Mouse (Mus musculus) kidney, adult 11 months (tissue): ENCODE measurements around the gene Aktip.

Experiments
- DNase-seq: peaks from one replicate; pipeline ENCODE4 v3.0.0; 2022

The Aktip gene

DNA sequence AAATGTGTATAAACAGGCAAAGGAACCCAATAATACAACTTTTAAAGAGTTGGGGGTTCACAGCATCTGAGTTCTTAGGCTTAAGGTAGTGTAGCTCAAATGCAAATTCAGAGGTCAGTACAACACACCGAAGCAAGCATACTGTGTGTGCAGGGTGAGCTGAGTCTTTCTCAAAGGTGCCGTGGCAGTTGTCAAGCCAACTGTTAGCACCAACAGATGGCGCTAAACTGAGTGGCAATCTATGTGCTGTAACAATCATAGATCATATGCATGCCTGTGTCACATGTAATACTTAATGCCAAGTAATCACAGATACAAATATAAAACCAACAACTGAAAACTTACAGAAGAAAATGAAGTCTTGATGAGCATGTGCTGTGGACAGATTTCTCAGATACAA lies 81.6 kb downstream of the Aktip start:
- no peak for DNase-seq

DNA sequence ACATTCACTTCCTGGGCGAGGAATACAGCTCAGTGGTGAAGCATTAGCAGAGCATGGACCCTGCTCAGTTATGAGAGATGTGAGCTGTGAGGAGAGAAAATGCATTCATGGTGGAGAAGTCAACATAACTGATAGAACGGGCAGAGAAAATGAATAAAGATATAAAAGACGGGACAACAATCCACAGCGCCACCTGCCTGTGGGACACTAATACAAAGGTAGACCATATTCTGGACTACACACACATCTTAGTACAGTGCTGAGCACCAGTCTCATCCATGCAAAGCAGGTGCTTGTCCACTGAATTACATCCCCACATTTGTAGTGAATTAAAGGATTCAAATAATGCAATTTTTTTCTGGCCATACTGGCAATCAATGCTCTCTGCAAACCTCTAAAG lies 82.2 kb downstream of the Aktip start:
- DNase-seq = no peak

DNA sequence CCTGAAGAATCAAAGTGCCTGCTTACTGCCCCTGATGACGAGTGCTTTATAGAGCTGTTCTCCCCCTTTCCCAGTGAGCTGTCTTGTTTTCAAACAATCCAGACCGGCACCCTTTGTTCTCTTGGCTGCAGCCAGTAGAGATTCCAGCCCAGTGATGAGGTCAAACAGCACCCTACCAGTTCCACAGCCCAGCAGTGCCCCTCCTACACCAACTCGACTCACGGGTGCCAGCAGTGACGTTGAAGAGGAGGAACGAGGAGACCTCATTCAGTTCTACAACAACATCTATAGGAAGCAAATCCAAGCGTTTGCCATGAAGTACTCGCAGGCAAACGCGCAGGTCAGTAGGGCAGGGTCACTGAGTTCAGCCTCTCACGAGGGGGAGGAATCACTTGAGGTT lies 84.9 kb downstream of the Aktip start:
- peak; percentile 25 for DNase-seq

DNA sequence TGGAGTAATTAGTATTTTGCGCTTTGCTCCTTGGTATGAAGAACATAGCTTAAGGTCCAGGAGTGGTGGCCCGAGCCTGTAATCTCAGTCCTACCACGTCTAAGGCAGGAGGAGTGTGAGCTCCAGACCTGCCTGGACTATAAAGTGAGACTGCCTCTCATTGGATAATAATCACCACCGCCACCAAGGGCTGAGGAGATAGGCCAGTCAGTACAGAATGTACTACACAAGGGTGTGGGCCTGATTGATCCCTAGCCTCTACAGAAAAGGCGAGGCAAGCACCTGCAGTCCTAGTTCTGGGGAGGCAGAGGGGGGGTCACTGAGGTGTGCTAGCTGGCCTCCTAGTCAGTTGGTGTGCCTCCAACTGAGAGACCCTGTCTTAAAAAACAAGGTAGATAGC lies 85.3 kb downstream of the Aktip start:
- no peak for DNase-seq

DNA sequence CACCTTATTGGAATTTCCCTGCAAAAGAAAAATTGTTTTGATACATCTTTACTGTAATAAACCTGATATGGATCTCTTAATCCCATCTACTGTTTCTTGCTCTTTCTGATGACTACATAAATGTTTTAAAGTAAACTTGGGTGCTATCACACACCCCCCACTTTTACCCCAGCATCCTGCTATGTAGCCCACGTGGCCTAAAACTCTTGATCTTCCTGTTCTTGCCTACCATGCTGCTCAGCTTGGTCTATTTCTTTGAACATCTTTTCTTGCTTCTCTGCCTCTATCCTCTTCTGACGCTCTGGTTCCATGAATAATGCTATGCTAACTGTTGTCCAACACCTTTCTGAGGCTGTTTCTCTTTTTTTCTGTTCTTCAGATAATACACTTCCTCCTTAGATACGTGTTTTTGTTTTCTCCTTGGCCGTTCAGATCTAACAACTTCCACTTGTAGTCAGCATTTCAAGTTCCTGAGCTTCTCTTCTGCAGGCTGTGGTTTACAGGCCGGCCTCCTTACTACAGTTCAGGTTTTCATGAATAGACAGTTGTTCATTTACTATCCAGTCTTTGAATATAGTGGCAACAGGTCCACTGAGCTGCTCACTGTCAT lies 87.8 kb downstream of the Aktip start:
- DNase-seq = no peak

DNA sequence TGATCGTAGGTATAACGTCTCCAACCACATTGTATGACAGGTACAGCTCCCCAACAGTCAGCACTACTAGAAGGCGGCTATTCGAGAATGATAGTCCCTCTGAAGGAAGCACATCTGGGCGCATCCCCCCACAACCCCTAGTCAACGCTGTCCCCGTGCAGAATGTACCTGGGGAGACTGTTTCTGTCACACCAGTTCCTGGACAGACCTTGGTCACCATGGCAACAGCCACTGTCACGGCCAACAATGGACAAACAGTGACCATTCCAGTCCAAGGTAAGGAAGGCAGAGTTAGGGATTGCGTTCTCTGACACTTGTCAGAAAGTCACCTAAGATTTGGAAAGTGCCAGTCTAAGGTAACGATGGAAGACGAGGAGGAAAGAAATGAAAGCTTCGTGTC lies 93.5 kb downstream of the Aktip start:
- DNase-seq = no peak

DNA sequence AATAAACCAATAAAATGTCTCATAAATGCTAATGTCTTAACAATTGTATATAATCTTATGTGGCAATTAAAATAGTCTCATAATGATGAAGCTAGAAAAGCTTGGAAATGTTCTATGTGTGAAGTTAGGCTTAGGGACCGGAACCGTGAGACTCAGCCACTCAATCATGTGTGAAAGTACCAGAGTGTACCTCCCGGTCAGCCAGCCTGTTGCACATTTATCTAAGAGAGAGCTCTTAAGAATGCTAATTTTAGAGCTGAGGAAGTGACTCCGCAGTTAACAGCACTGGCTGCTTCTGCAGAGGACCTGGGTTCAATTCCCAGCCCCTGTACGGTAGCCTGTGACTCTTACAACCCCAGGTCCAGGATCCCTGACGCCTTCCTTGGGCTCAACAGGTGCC lies 101.7 kb downstream of the Aktip start:
- DNase-seq = no peak

DNA sequence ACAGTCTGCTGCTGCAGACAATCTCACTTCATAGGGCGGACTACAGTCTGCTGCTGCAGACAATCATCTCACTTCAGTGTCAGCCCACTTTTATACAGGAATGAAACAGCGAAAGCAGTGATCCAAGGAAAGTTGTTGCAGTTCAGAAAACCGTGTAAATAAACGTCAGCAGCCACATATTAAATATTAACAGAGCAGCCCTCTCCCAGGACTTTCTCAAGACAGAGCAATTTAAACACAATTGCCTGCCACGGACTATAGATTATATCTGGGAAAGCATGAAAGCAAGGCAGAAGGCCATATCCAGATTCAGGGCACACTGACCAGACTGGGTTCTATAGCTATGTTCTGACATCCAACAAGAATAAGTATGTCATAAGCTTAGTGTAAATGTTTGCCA lies 105.6 kb downstream of the Aktip start:
- peak; percentile 36 for DNase-seq

DNA sequence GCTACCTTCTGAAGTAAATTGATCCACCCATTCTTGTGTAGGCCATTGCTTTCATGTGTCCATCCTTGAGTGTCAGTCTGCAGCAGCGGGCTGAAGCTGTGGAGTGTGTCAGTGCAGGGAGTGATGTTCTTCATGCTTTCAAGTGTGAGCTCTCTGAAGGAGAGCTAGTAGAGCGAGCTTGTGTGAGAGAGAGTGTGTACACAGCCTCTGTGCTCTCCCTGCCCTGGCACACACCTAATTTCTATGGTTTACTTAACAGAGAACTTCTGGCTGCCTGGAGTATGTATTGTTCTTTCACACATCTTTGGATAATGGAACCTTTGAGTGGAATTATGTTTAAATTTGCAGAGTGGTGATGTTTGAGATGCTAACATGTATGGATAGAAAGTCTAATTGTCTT lies 110.2 kb downstream of the Aktip start:
- no peak for DNase-seq

DNA sequence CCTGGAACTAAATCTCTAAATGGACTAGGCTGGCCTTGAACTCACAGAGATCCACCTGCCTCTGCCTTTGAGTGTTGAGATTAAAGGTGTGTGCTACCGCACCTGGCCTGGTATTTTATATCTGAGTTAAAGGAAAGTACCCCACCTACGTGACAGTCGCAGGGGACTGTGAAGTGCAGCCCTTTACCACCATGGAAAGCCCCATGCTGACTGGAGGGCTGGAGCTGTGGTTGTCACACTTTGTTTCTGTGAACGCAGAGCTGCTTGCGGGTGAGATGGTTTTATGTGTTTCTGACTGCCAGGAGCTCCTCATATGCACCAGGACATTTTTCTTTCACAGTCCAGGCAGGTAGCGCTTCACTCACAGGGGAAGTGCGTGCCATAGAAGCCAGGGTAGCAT lies 111.3 kb downstream of the Aktip start:
- DNase-seq = no peak

DNA sequence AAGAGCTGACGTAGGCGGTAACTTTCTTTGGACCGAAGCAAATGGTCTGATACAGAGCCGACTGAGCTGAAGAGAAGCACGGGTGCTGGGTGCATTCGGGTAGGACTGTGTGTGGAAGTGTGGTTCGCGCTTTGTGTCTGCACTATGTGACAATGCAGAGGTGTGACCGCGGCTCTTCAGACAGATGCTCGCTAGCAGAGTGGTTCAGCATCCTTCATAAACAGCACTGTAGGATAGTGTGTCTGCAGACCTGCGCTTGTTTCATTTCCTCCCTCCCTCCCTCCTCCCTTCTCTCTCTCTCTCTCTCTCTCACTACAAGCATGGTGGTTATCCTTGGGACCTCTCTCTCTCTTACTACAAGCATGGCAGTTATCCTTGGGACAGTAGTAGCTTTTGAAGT lies 117.3 kb downstream of the Aktip start:
- DNase-seq = no peak

DNA sequence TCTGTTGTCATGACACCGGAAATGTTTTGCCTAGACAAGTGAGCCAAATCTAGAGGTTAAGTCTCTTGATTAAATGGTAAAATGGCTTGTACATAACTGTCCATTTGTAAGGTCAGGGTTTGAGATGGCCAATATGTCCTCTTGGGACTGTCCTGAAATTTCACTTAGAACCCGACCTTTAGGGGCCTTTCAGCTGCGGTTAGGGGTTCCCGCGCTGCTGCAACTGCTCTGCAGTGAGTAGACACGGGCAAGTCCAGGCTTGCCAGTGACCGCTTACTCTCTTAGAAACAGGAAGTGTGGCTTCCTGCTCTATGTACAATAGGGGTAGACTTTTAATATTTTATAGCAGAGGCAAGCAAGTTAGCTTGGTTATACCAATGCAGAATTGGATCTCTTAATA lies 117.9 kb downstream of the Aktip start:
- no peak for DNase-seq

DNA sequence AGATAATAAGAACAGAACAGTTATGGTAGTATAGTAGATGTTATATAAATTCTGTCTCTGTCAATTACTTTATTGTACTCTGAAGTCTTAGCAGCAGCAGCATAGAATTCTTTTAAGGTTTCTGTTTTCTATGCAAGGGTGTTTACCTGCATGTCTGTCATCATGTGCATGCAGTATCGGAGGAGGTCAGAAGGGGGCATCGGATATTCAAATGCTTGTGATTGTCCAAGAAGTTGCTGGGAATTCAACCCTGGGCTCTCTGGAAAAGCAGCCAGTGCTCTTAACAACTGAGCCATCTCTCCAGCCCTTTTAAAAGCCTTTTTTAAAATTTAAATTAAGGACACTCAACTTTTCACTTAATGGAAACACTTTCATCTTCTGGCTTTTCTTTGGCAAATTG lies 120.1 kb downstream of the Aktip start:
- no peak for DNase-seq

DNA sequence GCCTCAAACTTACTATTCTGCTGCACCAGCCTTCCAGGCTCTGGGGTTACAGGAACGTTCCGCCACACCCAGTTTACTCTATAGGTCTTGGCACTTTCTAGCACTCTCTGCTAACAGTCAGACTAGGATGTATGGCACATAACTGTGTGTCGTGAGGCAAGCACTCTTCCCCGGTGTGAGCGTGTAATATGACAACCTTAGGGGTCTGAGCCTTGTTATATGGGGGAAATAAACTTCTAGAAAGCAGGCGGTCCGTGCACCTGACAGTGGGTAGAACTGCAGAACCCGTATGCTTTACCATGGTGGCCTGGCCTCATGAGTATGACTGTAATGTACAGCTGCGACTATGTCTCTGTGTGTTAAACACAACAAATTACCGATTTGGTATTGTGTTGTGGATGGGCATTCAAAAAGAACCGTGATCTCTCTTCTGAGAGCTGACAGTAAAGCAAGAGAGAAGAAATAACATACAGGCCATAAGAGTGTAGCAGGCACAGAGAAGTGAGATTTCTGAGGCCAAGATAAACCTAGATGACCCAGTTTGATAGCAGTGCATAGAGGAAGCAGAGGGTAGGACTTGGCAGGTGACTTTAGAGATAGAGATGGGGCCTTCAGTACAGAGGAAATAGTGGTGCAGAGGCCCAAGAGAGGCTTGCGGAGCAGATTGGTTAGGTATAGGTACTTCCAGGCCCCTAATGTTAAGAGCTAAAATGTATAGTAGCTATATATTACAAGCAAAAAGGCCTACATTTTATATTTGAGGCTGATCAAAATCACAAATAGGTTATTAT lies 122.5 kb downstream of the Aktip start:
- no peak for DNase-seq

DNA sequence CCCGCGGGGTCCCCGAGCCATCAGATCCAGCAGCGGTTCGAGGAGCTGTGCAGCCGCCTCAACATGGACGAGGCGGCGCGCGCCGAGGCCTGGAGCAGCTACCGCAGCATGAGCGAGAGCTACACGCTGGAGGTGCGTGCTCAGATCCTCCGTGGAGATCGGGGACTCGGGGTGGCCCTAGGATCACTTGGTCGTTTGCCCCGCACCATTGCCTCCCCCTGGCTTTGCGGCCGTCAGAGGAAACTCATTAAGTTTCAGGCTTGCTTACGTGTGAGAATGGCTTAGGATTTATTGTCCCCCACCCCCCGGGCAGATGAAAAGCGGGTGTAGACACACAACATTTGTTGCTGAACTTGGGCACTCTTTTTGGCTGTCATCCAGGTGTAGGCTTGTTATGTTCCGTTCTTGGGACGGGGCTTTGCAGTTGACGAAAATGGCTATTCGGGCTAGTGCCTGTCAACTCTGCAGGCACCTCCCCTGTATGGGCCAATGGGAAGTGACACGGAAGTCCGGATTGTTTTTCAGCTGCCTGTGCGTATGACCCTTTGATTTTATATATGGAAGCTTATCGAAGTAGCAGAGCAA lies 129.4 kb downstream of the Aktip start:
- peak; percentile 92 for DNase-seq

DNA sequence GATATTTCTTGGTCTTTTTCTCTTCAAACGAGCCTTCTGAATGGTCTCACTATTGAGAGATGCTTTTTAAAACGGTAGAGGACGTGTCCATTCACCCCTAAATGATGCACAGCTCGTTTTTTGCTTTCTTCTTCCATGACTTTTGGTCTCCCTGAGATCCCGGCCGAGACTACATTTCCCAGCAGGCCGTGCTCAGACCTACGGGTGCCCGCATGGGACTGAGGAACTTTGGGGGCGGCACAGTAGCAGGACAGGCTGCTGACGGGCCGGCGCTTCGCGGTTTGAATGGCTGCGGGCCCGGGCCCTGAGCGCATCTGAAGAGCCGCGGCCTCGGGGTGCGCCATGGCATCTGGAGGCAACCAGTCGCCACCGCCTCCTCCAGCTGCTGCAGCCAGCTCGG lies 129.9 kb downstream of the Aktip start, which contains the start of gene Rbl2:
TSS of gene Rbl2 (plus strand) at position 224 of the 400 bp plus-strand sequence.
- peak; percentile 95 for DNase-seq

DNA sequence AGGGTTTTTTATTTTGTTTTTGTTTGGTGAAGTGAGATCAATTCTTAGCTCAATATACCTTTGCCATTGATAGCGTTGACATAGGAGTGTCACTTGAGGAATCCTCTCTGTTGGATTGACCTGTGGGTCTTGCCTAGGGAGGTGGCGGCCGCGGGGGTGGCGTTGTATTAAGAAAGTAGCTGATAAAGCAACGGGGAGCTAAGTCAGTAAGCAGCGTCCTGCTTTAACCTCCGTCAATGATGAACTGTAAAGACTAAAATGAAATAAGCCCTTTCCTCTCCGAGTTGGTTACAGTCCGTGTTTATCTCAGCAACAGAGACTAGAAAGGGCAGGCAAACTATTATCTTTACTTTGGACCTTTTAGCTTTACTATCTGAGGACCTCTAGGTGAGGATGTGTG lies 130.4 kb downstream of the Aktip start:
- DNase-seq = no peak

DNA sequence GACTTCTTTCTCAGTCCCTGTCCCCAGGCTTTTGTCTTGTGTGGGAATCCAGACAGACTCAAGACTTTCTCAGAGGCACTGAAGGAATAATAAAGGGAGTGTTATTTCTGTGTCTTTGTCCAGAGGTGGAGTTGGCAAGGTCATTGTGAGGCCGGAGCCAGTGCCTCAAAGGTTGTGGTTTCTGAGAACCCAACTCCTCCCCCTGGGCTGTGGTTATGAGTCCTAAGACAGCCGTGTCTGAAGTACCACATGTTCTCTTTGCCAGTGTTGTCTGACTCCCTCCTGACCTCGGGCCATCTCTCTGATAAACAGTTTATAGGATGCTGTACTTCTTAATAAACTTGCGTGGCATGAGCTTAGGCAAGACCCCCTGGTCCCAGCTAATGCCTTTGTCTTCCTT lies 134.6 kb downstream of the Aktip start:
- DNase-seq = no peak
